Mouse (Mus musculus) stomach, postnatal 0 days (tissue): Measurements from ENCODE around the gene Kcnab3.

Experiments used
- CTCF ChIP-seq: IDR thresholded peaks from 2 replicates; pipeline ENCODE4 v1.5.1; 2016; ENCODE audit warnings: antibody characterized with exemption, low read depth, mild to moderate bottlenecking, moderate library complexity
- EP300 ChIP-seq: optimal IDR thresholded peaks from 2 replicates; pipeline ENCODE3; 2016; ENCODE audit warnings: antibody characterized with exemption

DNA sequence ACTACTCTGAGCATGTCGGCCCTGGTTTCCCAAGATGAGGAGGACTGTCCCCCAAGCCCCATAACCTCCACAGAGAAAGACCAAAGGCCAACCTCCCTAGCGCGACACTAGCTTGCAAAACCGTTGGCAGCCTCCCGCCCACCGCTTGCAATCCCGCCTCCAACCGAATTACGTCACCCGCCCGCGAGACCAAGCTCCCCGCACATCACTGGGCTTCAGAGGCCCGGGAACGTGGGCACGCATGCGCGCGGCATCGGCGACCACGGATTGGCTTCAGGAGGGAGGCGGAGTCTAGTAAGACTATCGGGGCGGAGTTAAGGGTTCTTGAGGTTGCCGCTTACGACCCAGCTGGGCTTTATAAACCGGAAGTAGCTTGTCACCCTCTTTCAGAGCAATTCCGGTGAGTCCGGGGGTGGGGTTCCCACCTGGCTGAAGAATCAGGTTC is 2.4 kb upstream of the Kcnab3 start, which contains the start of the genes Cntrob and Trappc1:
- TF ChIP-seq EP300 (no peak), CTCF (0 out of 2 replicates have a peak, but pooled peaks have one; percentile 10)
